In the genomic region with DNA sequence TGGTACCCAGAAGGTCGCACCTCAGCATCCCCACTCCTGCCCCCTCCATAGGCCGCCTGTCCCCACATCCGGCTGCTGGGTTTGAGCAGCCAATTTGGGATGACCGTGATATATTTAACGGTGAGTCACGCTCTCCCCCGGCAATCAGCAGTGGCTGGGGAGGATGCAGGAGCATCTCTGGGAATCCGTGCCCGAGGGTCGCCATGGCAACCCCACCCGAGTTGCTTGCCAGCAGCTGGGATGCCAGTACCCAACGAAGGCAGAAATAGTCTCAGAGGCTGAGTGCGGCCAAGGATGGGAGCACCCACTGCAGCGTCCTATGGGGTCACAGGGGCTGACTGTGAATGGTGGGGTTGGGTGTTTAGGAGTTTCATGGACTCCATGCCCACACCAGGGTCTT, we compare ENCODE assay signal across 9 mouse cellular contexts. TPM values are rescaled to one million over a fixed set of nuclear protein-coding genes. Genes with fewer than 3 reads are reported as not detected.
DNase-seq lines count a peak whose midpoint lies in the region; ATAC-seq lines count a peak whose summit lies in the region.
"Had no signal": no experiment of that assay in that cellular context is flagged by ENCODE, and none has a peak within 500 bp of the region (broad histone marks: within the 10 kb centered on the region; RNA-seq: fewer than 3 reads in every experiment).

No protein-coding gene starts in this region.

- no peaks in the 10 kb centered on the region for H3K9me3 ChIP-seq in hindbrain, embryonic 11.5 days (ENCODE audit: control insufficient read depth, low read length)

- WGBS in hindbrain, embryonic 11.5 days: 60% methylated on average over 14 of the region's 14 CpGs

- no peak overlapping the region for H3K27ac ChIP-seq in hindbrain, embryonic 11.5 days (ENCODE audit: low read depth, low read length)

- H3K4me2 ChIP-seq in hindbrain, embryonic 11.5 days (replicated peaks; ENCODE audit: low read depth, low read length): no peak overlapping the region

- peak; percentile 21 for DNase-seq in adrenal gland, postnatal 25 days
- no peak for DNase-seq in adrenal gland, postnatal 4 days (ENCODE audit: low spot score in 2 of 2)
- peak; percentile 45 for DNase-seq in hindbrain, embryonic 11.5 days (ENCODE audit: low spot score)
- DNase-seq in left cerebral cortex, adult 8-10 months (ENCODE audit: low spot score in 2 of 2): peak; percentile 60 to 96
- DNase-seq in right cerebral cortex, adult 18-20 months: peak; percentile 94
- DNase-seq in embryo, embryonic 10.5 days (ENCODE audit: low spot score): no peak
- no peak for DNase-seq in kidney, postnatal 4 days
- no peak for DNase-seq in urinary bladder, postnatal 36 days (ENCODE audit: low spot score in 2 of 2)
- DNase-seq: thymus, postnatal 36 days had no signal

- no peak for ATAC-seq in hindbrain, embryonic 11.5 days (ENCODE audit: low FRiP score)

- H3K9ac ChIP-seq in hindbrain, embryonic 11.5 days (ENCODE audit: low read depth, low read length): no peak overlapping the region

- no peak overlapping the region for H3K4me3 ChIP-seq in hindbrain, embryonic 11.5 days (ENCODE audit: low read depth, low read length)

- peaks cover 3% of the 10 kb centered on the region; the same call in 1 of the 2 replicates for H3K4me1 ChIP-seq in hindbrain, embryonic 11.5 days (replicated peaks; ENCODE audit: control insufficient read depth, insufficient read depth, low read length)

- no peaks in the 10 kb centered on the region for H3K36me3 ChIP-seq in hindbrain, embryonic 11.5 days (ENCODE audit: control insufficient read depth, insufficient read depth, low read length)

- H3K27me3 ChIP-seq in hindbrain, embryonic 11.5 days (ENCODE audit: control insufficient read depth, insufficient read depth, low read length): no peaks in the 10 kb centered on the region

RNA-seq across cellular contexts. Expression of a gene that starts 53.0 kb away (rescaled TPM):
- 10.8 and 14.5 TPM in 2 replicates for total RNA-seq in adrenal gland, postnatal 25 days (2021)
- total RNA-seq in adrenal gland, postnatal 4 days (2021): 10 to 100 TPM; 15.8 to 17.0 TPM
- polyA plus RNA-seq in hindbrain, embryonic 11.5 days (2014; fragmentation: Nextera tagmentation; extraction: Ambion mirVana): 0.66 and 0.69 TPM in 2 replicates
- 100 to 1,000 TPM; 158 to 198 (median 179) TPM for total RNA-seq in left cerebral cortex, adult 8-10 months (2022)

Comparison
In these comparisons a context has a peak if more than half of its experiments do, and no peak if none do; other contexts are left out.
1. DNase-seq: peak in adrenal gland, postnatal 25 days (single experiment), hindbrain, embryonic 11.5 days (single experiment), left cerebral cortex, adult 8-10 months (2 of 2) and right cerebral cortex, adult 18-20 months (single experiment); none in adrenal gland, postnatal 4 days (0 of 2), embryo, embryonic 10.5 days (single experiment), kidney, postnatal 4 days (0 of 2) and urinary bladder, postnatal 36 days (0 of 2).
2. RNA of a gene that starts 53.0 kb away (total RNA-seq): 158 to 198 TPM in left cerebral cortex, adult 8-10 months; 15.8 to 17.0 TPM in adrenal gland, postnatal 4 days and 10.8 to 14.5 TPM in adrenal gland, postnatal 25 days; every median in the first group is over 4 times any median in the second.